Mouse (Mus musculus) embryonic facial prominence, embryonic 13.5 days (tissue): ENCODE results near the gene Usp18. TPM values are rescaled to one million over a fixed set of nuclear protein-coding genes. Genes with fewer than 3 reads are reported as not detected.

Experiments used
- ATAC-seq: fragments of 200-750 bp; cut with Nextera tagmentation; 2 replicates; pipeline ENCODE4 v1.8.0; 2017; ENCODE audit warnings: low read depth; ENCODE audit not compliant: insufficient number of reproducible peaks, insufficient read depth, low FRiP score, low TSS enrichment
- H3K27ac ChIP-seq: fragments of 300-500 bp; sonication (generic); 2 replicates; pipeline ENCODE4 v1.5.1; 2015; ENCODE audit warnings: moderate library complexity, mild to moderate bottlenecking, inconsistent platforms
- H3K27me3 ChIP-seq: fragments of 300-500 bp; sonication (generic); 2 replicates; pipeline ENCODE4 v1.6.1; 2015; ENCODE audit warnings: mild to moderate bottlenecking, inconsistent platforms
- H3K36me3 ChIP-seq: fragments of 300-500 bp; sonication (generic); 2 replicates; pipeline ENCODE4 v1.6.1; 2015; ENCODE audit warnings: mild to moderate bottlenecking, inconsistent platforms
- H3K4me1 ChIP-seq: fragments of 300-500 bp; sonication (generic); 2 replicates; pipeline ENCODE4 v1.6.1; 2015; ENCODE audit warnings: inconsistent platforms
- H3K4me2 ChIP-seq: fragments of 300-500 bp; sonication (generic); 2 replicates; pipeline ENCODE4 v1.6.1; 2015; ENCODE audit warnings: moderate library complexity, mild to moderate bottlenecking, inconsistent platforms
- H3K4me3 ChIP-seq: fragments of 300-500 bp; sonication (generic); 2 replicates; pipeline ENCODE4 v1.5.1; 2015; ENCODE audit warnings: mild to moderate bottlenecking, inconsistent platforms
- H3K9ac ChIP-seq: fragments of 300-500 bp; sonication (generic); 2 replicates; pipeline ENCODE4 v1.6.1; 2015; ENCODE audit warnings: mild to moderate bottlenecking, inconsistent platforms
- H3K9me3 ChIP-seq: fragments of 300-500 bp; sonication (generic); 2 replicates; pipeline ENCODE4 v1.6.1; 2016; ENCODE audit warnings: inconsistent platforms
- WGBS: fragments of 180-500 bp; shearing (Covaris S2); methylation state at CpG from one replicate; pipeline ENCODE4 v1.1.7; 2015; ENCODE audit warnings: mixed read lengths; 5-methylcytosine and 5-hydroxymethylcytosine counted together
- polyA plus RNA-seq: library from polyadenylated mRNA; unstranded; fragments of >200 nt; fragmentation: Nextera tagmentation; extraction: Ambion mirVana; gene quantifications from 2 replicates; pipeline ENCODE4 v1.2.1, GENCODE M21; 2015

Usp18 gene
- polyA plus RNA-seq, 1 experiment from 2014 or later = 1.8 TPM

DNA sequence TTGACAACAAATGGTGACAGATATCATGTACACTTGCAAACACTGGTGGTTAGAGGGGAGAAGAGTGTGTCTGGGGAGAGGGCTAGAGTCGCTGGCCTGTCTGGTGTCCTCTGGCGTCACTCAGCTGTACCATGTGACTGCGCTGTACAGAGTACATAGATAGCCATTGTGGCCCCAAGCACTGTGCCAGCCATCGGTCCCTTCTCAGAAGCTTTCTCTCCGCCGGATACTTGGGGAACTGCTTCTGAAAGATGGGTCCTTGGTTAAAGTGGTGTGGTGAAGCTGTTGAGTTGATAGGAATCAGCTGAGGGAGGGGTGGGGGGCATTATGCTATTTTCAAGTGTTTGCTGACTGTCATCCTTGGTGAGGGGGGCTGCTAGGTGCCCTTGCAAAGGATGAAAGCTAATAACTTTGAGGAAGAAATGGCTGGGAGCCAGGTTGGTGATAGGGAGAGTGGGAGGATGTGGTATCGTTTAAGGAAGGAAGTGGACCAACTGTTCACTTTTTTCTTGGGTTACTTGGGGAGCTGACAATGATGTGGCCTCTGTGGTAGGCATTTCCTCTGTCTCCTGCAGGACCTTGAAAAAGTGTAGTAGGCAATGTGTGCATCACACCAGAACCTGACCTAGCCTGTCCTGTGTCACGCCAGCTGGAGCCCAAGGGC, 30.9 kb upstream of the Usp18 start:
- H3K4me2 ChIP-seq = no peak overlapping the region
- H3K27me3 ChIP-seq = peaks cover 28% of the 10 kb centered on the region
- H3K4me1 ChIP-seq = peaks cover 19% of the 10 kb centered on the region
- no peak overlapping the region for H3K9ac ChIP-seq
- 84% methylated on average over 8 of the region's 8 CpGs for WGBS
- no peaks in the 10 kb centered on the region for H3K9me3 ChIP-seq
- no peak overlapping the region for H3K27ac ChIP-seq
- no peak overlapping the region for H3K4me3 ChIP-seq
- ATAC-seq = no peak
- H3K36me3 ChIP-seq = no peaks in the 10 kb centered on the region

DNA sequence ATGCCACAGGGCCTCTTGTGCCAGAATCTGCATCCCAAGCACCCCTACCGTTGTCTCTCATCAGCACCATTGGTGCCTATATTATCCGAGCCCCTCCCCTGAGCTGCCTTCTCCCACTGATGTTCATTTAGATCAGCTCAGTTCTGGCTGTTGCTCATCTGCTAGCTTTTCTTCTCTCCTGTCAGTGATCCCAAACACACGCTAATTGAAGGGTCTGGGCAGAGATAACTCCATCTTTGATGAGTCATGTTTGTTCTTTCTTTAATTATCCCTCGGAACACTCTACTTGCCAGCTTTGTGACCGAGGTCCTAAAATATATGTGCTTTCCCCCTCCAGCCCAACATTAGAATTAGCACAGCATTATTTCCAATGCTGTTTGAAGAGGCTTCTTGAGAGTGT, 30.4 kb upstream of the Usp18 start:
- Histone ChIP-seq H3K27me3 (peaks cover 23% of the 10 kb centered on the region), H3K9ac (no peak overlapping the region), H3K4me3 (no peak overlapping the region), H3K9me3 (no peaks in the 10 kb centered on the region), H3K4me2 (no peak overlapping the region), H3K36me3 (no peaks in the 10 kb centered on the region), H3K27ac (no peak overlapping the region), H3K4me1 (peaks cover 16% of the 10 kb centered on the region)
- no peak for ATAC-seq
- WGBS = 80% methylated on average over 5 of the region's 5 CpGs

DNA sequence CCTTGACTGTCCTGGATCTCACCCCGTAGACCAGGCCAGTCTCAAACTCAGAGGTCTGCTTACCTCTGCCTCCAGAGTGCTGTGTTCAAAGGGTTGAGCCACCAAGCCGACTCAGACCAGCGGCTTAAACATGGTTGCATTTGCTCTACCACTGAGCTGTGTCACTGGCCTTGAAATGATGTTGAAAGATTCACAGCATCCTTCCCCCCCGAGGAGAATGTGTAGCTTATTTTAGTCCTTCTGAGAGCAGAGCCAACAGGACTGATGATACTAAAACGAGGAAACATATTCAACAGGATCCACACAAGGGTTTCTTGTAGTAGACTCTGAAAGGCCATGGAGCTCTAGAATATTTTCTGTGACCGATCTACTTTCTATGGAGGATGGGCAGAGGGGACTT, 29.8 kb upstream of the Usp18 start:
- Histone ChIP-seq H3K27me3 (peaks cover 17% of the 10 kb centered on the region), H3K36me3 (no peaks in the 10 kb centered on the region), H3K9me3 (no peaks in the 10 kb centered on the region), H3K4me1 (peaks cover 11% of the 10 kb centered on the region), H3K9ac (no peak overlapping the region), H3K4me2 (no peak overlapping the region), H3K4me3 (no peak overlapping the region), H3K27ac (no peak overlapping the region)
- WGBS = 86% methylated on average over 6 of the region's 6 CpGs
- ATAC-seq = no peak

DNA sequence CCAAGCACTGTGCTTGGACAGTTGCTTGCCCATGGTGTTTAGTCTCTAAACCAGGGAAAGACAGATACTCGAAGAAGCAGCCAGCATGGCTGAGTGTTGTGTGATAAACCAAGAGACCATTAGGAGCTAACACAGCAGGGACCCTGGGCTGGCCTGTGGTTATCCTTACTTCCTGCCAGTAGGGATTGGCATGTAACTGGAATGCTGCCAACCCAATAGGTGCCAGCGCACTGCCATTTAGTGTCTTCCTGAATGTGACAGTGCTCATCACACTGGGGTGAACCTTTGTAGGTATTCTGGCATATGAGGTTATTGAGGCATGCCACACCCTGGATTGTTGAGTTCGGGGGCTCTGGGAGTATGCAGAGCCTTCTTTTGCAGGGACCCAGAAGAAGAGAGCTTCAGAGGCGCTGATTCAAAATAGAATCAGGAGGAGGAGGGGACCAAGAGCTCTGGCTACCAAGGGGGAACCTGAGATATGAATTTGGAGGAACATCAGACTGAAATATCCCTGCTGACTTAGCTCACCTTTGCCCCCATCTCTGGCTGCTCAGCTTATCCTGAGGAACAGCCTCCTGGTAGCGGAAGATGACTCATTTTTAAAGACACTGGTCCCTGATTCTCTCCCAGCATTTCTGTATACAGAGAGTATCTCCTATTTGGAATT, 29.0 kb upstream of the Usp18 start:
- Histone ChIP-seq H3K27me3 (peaks cover 9% of the 10 kb centered on the region), H3K4me3 (no peak overlapping the region), H3K4me1 (peaks cover 2% of the 10 kb centered on the region; the same call in 1 of the 2 replicates), H3K36me3 (no peaks in the 10 kb centered on the region), H3K27ac (no peak overlapping the region), H3K9ac (no peak overlapping the region), H3K4me2 (no peak overlapping the region), H3K9me3 (no peaks in the 10 kb centered on the region)
- no peak for ATAC-seq
- WGBS = 84% methylated on average over 5 of the region's 5 CpGs

DNA sequence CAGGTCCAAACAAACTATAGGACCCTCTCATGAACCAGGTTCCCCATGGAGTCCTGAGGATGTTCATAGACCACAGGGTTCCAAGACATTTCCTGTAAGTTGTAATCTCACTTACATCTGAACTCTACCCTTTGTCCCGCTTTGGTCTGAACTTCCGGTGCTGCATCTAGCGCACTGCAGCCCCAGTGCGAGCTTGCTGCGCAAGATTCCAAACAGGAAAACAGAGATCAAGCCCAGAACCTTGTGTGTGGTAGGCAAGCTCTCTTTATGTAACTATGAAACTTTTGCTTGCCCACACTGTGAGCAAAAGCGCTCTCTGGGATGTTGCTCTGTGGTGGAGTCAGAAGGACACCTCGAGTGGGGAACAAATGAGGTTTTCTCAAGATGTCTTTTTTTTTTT, 27.7 kb upstream of the Usp18 start:
- Histone ChIP-seq H3K4me3 (no peak overlapping the region), H3K4me2 (no peak overlapping the region), H3K4me1 (no peaks in the 10 kb centered on the region), H3K9ac (no peak overlapping the region), H3K27ac (no peak overlapping the region), H3K27me3 (no peaks in the 10 kb centered on the region), H3K36me3 (no peaks in the 10 kb centered on the region), H3K9me3 (no peaks in the 10 kb centered on the region)
- no peak; the same call in 1 of the 2 replicates for ATAC-seq
- WGBS = 82% methylated on average over 7 of the region's 7 CpGs

DNA sequence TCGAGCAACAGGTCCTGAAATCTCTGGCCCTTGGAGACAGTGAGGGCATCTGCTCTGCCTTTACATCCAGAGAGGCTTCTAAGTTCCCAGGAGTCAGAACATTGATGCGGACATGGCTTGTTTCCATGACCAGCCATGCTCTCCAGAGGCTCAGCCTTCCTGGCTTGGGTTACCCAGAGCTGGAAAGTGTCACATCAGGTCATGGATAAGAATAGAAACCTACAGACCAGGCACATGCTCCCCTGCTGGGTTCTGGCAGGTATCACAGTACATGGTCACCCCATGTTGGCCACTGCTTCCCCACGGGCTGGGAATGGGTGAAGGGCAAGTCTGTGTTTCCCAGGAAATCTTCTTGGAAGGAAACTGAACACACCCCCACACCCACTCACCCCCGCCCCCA, 26.3 kb upstream of the Usp18 start:
- H3K4me2 ChIP-seq = no peak overlapping the region
- ATAC-seq = no peak
- no peaks in the 10 kb centered on the region for H3K4me1 ChIP-seq
- no peak overlapping the region for H3K9ac ChIP-seq
- H3K9me3 ChIP-seq = no peaks in the 10 kb centered on the region
- H3K4me3 ChIP-seq = no peak overlapping the region
- WGBS = 79% methylated on average over 4 of the region's 4 CpGs
- no peak overlapping the region for H3K27ac ChIP-seq
- H3K27me3 ChIP-seq = no peaks in the 10 kb centered on the region
- H3K36me3 ChIP-seq = no peaks in the 10 kb centered on the region

DNA sequence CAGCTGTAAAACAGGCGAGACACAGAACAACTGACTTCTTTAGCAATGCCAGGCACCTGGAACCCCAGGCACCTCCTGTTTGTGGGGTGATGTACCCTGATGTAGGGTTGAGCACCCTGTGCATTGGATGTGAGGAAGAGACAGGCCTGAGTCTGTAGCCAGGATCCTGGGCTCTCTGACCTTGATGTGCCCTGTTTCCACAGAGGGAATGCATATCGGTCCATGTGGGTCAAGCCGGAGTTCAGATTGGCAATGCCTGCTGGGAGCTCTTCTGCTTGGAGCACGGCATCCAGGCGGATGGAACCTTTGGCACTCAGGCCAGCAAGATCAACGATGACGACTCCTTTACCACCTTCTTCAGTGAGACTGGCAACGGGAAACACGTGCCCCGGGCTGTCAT, 25.5 kb upstream of the Usp18 start:
- H3K4me3 ChIP-seq = no peak overlapping the region
- no peaks in the 10 kb centered on the region for H3K36me3 ChIP-seq
- 87% methylated on average over 10 of the region's 10 CpGs for whole genome bisulfite sequencing
- no peak overlapping the region for H3K4me2 ChIP-seq
- no peak overlapping the region for H3K27ac ChIP-seq
- no peaks in the 10 kb centered on the region for H3K27me3 ChIP-seq
- H3K9me3 ChIP-seq = no peaks in the 10 kb centered on the region
- no peaks in the 10 kb centered on the region for H3K4me1 ChIP-seq
- ATAC-seq = no peak
- no peak overlapping the region for H3K9ac ChIP-seq

DNA sequence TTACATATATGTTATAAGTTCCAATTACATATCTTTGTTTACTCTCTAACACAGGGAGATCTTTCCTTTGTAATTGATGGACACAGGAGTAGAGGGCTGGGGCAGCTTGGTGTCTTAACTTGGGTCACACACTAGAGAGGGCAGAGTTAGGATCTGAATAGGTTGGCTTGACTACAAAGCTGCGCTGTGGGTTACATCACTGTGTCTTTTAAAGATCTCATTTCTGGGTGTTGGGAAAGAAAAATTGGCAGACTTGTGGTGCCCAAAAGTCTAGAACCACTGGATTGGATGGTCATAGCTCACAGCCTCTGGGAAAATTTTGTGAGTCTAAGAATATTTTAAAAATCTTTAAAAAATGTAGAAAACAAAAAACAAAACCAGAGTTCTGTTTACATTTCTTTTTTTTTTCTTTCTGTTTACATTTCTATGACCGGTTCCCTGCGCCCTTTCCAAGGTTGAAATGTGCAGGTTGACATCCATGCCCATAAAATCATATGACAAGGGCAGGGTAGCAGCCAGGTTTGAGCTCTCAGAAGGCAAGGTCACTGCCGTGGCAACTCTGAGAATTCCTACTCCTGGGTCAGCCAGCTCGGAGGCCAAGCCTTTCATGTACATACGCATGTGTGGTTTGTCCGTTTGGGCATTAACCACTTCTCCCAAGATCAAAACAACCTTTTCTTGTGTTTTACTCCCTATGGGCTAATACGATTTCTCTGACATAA, 23.7 kb upstream of the Usp18 start:
- no peaks in the 10 kb centered on the region for H3K4me1 ChIP-seq
- H3K9ac ChIP-seq = no peak overlapping the region
- no peaks in the 10 kb centered on the region for H3K36me3 ChIP-seq
- H3K9me3 ChIP-seq = no peaks in the 10 kb centered on the region
- H3K27ac ChIP-seq = no peak overlapping the region
- H3K4me2 ChIP-seq = no peak overlapping the region
- no peak for ATAC-seq
- H3K27me3 ChIP-seq = no peaks in the 10 kb centered on the region
- 83% methylated on average over 8 of the region's 8 CpGs for WGBS
- no peak overlapping the region for H3K4me3 ChIP-seq

DNA sequence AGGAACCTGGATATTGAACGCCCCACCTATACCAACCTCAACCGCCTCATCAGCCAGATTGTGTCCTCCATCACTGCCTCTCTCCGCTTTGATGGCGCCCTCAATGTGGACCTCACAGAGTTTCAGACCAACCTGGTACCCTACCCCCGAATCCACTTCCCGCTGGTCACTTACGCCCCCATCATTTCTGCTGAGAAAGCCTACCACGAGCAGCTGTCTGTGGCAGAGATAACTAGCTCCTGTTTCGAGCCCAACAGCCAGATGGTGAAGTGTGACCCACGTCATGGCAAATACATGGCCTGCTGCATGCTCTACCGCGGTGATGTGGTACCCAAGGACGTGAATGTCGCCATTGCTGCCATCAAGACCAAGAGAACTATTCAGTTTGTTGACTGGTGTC, 22.7 kb upstream of the Usp18 start:
- Histone ChIP-seq H3K9ac (no peak overlapping the region), H3K27me3 (no peaks in the 10 kb centered on the region), H3K9me3 (no peaks in the 10 kb centered on the region), H3K4me3 (no peak overlapping the region), H3K27ac (no peak overlapping the region), H3K36me3 (no peaks in the 10 kb centered on the region), H3K4me2 (no peak overlapping the region), H3K4me1 (no peaks in the 10 kb centered on the region)
- no peak for ATAC-seq
- 95% methylated on average over 14 of the region's 14 CpGs for WGBS

DNA sequence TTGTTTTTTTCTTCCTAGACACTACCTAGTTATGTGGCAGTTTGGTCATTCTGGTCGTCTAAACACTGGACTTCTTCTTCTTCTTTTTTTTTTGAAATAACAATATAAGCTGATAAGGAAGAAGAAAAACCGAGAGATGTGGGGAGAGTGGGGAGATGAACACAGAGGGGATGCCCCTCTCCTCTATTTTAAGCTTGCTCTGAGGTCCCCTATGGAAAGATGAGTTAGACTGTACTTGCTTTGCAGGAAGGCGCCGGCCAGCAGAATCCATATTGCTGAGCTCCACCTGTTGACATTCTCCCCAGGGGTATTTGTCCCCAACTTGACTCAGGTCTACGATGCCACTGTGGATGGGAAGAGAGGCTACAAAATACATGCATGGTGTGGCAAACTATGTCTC, 21.6 kb upstream of the Usp18 start:
- Histone ChIP-seq H3K4me1 (no peaks in the 10 kb centered on the region), H3K4me2 (no peak overlapping the region), H3K36me3 (no peaks in the 10 kb centered on the region), H3K9me3 (no peaks in the 10 kb centered on the region), H3K27me3 (no peaks in the 10 kb centered on the region), H3K9ac (no peak overlapping the region), H3K4me3 (no peak overlapping the region), H3K27ac (no peak overlapping the region)
- WGBS = 70% methylated on average over 5 of the region's 5 CpGs
- no peak for ATAC-seq

DNA sequence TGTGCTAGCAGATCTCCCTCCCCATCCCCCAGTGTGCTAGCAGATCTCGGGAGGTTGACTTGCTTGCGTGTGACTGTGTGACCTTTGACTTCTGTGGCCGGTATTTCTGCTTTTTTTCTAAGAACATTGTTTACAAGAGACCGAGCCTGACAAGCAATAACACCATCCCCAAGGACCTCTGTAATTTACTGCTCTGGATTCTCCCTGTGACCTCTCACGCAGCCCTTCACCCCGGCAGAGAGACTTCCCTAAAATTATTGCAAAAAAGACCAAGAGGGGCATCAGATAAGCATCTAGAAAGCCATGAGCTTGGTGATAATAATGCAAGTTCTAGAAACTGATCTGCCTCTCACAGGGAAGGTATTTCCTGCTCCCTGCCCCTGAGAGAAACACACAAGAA, 20.7 kb upstream of the Usp18 start:
- Histone ChIP-seq H3K36me3 (no peaks in the 10 kb centered on the region), H3K9ac (no peak overlapping the region), H3K27ac (no peak overlapping the region), H3K27me3 (no peaks in the 10 kb centered on the region), H3K4me2 (no peak overlapping the region), H3K4me1 (no peaks in the 10 kb centered on the region), H3K9me3 (no peaks in the 10 kb centered on the region), H3K4me3 (no peak overlapping the region)
- WGBS = 15% methylated on average over 6 of the region's 6 CpGs
- ATAC-seq = no peak

DNA sequence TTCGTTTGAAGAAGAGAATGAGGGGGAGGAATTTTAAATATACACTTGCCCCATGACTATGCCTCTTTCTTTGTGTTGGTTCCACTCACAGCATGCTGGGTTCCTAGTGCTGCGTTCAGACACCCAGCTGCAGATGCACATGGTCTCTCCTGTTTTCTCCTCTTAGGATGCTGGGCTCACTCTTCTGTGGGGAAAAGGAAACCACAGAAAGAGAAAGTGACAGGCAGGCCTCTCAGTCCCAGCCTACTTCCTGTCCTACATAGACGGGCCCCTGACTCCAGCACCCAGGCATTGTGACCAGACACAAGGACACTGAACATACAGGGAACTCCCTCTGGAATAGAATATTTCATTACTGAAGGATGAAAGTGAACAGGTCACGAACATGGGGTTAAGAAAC, 19.7 kb upstream of the Usp18 start:
- ATAC-seq = no peak
- no peak overlapping the region for H3K9ac ChIP-seq
- WGBS = 53% methylated on average over 4 of the region's 4 CpGs
- no peaks in the 10 kb centered on the region for H3K4me1 ChIP-seq
- H3K4me2 ChIP-seq = no peak overlapping the region
- no peaks in the 10 kb centered on the region for H3K9me3 ChIP-seq
- H3K27ac ChIP-seq = no peak overlapping the region
- no peak overlapping the region for H3K4me3 ChIP-seq
- no peaks in the 10 kb centered on the region for H3K36me3 ChIP-seq
- no peaks in the 10 kb centered on the region for H3K27me3 ChIP-seq
